Mouse (Mus musculus) hindbrain, embryonic 11.5 days (tissue): ENCODE data around the gene Apoc4. TPM values are rescaled to one million over a fixed set of nuclear protein-coding genes. Genes with fewer than 3 reads are reported as not detected.

Source experiments
- ATAC-seq: fragments of 200-750 bp; cut with Nextera tagmentation; 2 replicates; pipeline ENCODE4 v1.8.0; 2017; ENCODE audit warnings: mild to moderate bottlenecking, moderate TSS enrichment, moderate library complexity; ENCODE audit not compliant: low FRiP score
- DNase-seq: peaks from one replicate; pipeline ENCODE4 v3.0.0-alpha.2; 2015; ENCODE audit warnings: low spot score
- H3K27ac ChIP-seq: fragments of 300-500 bp; sonication (generic); 2 replicates; pipeline ENCODE4 v1.5.1; 2014; ENCODE audit warnings: mild to moderate bottlenecking, low read depth, low read length
- H3K27me3 ChIP-seq: fragments of 300-500 bp; sonication (generic); 2 replicates; pipeline ENCODE4 v1.6.1; 2014; ENCODE audit warnings: mild to moderate bottlenecking, low read length, moderate library complexity, mixed read lengths; ENCODE audit not compliant: control insufficient read depth, insufficient read depth
- H3K36me3 ChIP-seq: fragments of 300-500 bp; sonication (generic); 2 replicates; pipeline ENCODE4 v1.6.1; 2014; ENCODE audit warnings: mild to moderate bottlenecking, low read length, moderate library complexity, mixed read lengths; ENCODE audit not compliant: control insufficient read depth, insufficient read depth
- H3K4me1 ChIP-seq: fragments of 300-500 bp; sonication (generic); replicated peaks from 2 replicates; pipeline ENCODE4 v1.6.1; 2014; ENCODE audit warnings: low read length, mixed read lengths; ENCODE audit not compliant: control insufficient read depth, insufficient read depth
- H3K4me2 ChIP-seq: fragments of 300-500 bp; sonication (generic); replicated peaks from 2 replicates; pipeline ENCODE4 v1.6.1; 2014; ENCODE audit warnings: mild to moderate bottlenecking, low read depth, low read length
- H3K4me3 ChIP-seq: fragments of 300-500 bp; sonication (generic); 2 replicates; pipeline ENCODE4 v1.5.1; 2014; ENCODE audit warnings: low read depth, low read length
- H3K9ac ChIP-seq: fragments of 300-500 bp; sonication (generic); 2 replicates; pipeline ENCODE4 v1.6.1; 2014; ENCODE audit warnings: low read depth, low read length
- H3K9me3 ChIP-seq: fragments of 300-500 bp; sonication (generic); 2 replicates; pipeline ENCODE4 v1.6.1; 2016; ENCODE audit warnings: low read length; ENCODE audit not compliant: control insufficient read depth
- WGBS: fragments of 180-500 bp; shearing (Covaris S2); extraction: QIAGEN DNeasy Blood & Tissue Kit; methylation state at CpG from one replicate; pipeline ENCODE4 v1.1.7; 2014; 5-methylcytosine and 5-hydroxymethylcytosine counted together
- polyA plus RNA-seq: library from polyadenylated mRNA; unstranded; fragments of >200 nt; fragmentation: Nextera tagmentation; extraction: Ambion mirVana; gene quantifications from 2 replicates; pipeline ENCODE4 v1.2.1, GENCODE M21; 2014

Apoc4 gene
- polyA plus RNA-seq, 1 experiment from 2014 or later = not detected

DNA sequence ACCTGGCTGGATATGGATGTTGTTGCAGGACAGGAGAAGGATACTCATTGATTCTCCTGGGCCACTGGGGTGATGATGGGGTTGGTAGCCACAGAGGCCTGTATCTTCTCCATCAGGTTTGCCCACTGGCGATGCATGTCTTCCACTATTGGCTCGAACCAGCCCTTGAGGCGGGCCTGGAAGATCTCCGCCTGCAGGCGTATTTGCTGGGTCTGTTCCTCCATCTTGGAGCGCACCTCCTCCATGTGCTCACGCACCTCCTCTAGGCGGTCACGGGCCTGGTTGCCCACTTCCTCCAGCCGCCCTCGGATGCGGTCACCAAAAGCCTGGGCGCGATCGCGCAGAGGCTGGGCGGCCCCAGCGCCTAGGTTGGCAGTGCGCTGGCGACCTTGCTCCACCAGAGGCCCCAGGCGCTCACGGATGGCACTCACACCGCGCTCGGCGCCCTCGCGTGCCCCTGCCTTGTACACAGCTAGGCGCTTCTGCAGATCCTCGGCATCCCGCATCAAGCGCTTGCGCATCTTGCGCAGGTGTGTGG lies 15.1 kb upstream of the Apoc4 start:
- H3K36me3 ChIP-seq = peaks cover 6% of the 10 kb centered on the region; the same call in 1 of the 2 replicates
- 93% methylated on average over 34 of the region's 34 CpGs for WGBS
- no peak overlapping the region for H3K9ac ChIP-seq
- no peak overlapping the region for H3K27ac ChIP-seq
- H3K4me2 ChIP-seq = no peak overlapping the region
- H3K4me1 ChIP-seq = peaks cover 3% of the 10 kb centered on the region; the same call in 1 of the 2 replicates
- ATAC-seq = no peak
- DNase-seq = no peak
- no peak overlapping the region for H3K4me3 ChIP-seq
- no peaks in the 10 kb centered on the region for H3K27me3 ChIP-seq
- no peaks in the 10 kb centered on the region for H3K9me3 ChIP-seq

DNA sequence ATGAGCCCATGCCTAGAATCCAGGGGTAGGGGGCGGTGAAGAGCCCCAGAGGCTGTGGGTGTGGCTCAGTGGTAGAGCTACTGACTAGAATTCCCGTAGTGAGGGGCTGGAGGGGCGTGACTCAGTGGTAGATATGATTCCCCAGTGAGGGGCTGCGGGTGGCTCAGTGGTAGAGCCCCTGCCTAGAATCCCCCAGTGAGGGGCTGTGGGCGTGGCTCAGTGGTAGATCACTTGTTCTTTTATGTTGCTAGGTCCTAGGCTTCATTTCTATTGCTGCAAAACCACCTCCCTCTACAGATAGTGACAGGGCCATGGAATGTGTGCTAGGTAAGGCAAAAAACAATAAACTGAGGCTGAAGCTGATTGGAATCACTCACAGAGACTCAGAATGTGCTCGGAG lies 14.6 kb upstream of the Apoc4 start:
- Histone ChIP-seq H3K27ac (no peak overlapping the region), H3K9ac (no peak overlapping the region), H3K9me3 (no peaks in the 10 kb centered on the region), H3K36me3 (peaks cover 6% of the 10 kb centered on the region; the same call in 1 of the 2 replicates), H3K4me1 (peaks cover 3% of the 10 kb centered on the region; the same call in 1 of the 2 replicates), H3K4me3 (no peak overlapping the region), H3K4me2 (no peak overlapping the region), H3K27me3 (no peaks in the 10 kb centered on the region)
- 83% methylated on average over 6 of the region's 6 CpGs for WGBS
- no peak for ATAC-seq
- DNase-seq = no peak

DNA sequence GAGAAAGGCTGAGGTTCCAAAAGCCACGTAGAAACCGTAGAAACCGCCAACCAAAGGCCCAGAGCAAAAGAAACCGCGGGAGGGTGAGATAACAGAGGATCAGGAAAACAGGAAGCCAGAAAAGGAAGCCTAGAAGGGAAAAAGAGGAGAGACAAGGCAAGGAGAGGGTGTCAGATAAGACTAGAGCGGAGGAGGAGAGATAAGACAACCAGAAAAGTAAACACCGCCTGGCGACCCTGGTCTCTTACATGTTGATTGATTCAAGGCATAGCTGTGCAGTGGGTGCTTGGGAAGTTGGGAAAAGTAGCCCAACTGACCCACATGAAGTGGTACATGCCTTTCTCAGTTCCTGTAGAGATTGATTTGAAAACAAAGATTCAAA lies 13.9 kb upstream of the Apoc4 start:
- no peak for DNase-seq
- no peaks in the 10 kb centered on the region for H3K27me3 ChIP-seq

DNA sequence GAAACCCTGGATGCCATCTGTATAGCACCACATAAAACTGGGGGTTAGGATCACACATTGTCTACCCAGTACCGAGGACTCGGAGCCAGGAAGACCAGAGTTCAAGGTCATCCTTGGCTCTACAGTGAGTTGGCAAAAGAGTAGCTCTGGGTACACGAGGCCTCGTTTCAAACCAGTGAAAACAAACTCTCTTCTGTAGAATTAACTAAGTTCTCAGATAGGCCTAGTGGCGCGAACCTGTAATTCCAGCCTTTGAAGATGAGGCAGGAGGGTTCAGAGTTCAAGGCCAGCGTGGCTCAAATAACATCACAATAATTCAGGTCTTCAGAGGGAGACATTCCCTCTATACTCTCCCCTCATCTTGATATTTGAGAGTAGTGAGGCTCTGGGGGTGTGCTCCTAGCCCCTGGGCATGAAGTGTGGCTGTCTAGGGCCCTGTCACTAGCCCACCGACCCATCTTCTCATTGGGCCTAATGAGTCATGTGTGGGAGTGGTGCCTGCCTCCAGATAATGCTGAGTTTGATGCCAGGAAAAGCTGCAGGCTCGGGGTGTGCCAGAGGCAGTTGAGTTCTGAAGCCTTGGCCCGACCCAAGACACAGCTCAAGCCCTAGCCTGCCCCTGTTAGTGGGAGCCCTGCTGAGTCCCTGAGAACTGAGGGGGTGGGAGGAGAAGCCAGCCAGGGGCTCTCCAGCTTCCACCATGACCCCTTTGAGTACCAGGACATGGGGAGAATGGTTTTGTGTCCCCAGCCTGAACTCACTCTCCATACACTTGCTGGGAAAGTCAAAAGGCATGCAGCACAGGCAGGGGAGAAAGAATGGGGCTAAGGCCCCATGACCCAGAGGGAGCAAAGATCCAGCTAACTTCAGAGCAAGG lies 13.3 kb upstream of the Apoc4 start:
- peaks cover 6% of the 10 kb centered on the region; the same call in 1 of the 2 replicates for H3K36me3 ChIP-seq
- peaks cover 3% of the 10 kb centered on the region; the same call in 1 of the 2 replicates for H3K4me1 ChIP-seq
- no peak overlapping the region for H3K9ac ChIP-seq
- DNase-seq (no peak), ATAC-seq (no peak)
- no peaks in the 10 kb centered on the region for H3K9me3 ChIP-seq
- no peak overlapping the region for H3K4me2 ChIP-seq
- no peaks in the 10 kb centered on the region for H3K27me3 ChIP-seq
- WGBS = 84% methylated on average over 10 of the region's 10 CpGs
- no peak overlapping the region for H3K27ac ChIP-seq
- H3K4me3 ChIP-seq = no peak overlapping the region

More for the DNA sequence above, 13.9 kb upstream of the Apoc4 start:
- peaks cover 3% of the 10 kb centered on the region; the same call in 1 of the 2 replicates for H3K4me1 ChIP-seq
- peaks cover 6% of the 10 kb centered on the region; the same call in 1 of the 2 replicates for H3K36me3 ChIP-seq
- no peak overlapping the region for H3K9ac ChIP-seq
- WGBS = 51% methylated on average over 8 of the region's 8 CpGs
- H3K4me2 ChIP-seq = no peak overlapping the region
- no peak for ATAC-seq
- H3K4me3 ChIP-seq = no peak overlapping the region
- no peak overlapping the region for H3K27ac ChIP-seq
- H3K9me3 ChIP-seq = no peaks in the 10 kb centered on the region

DNA sequence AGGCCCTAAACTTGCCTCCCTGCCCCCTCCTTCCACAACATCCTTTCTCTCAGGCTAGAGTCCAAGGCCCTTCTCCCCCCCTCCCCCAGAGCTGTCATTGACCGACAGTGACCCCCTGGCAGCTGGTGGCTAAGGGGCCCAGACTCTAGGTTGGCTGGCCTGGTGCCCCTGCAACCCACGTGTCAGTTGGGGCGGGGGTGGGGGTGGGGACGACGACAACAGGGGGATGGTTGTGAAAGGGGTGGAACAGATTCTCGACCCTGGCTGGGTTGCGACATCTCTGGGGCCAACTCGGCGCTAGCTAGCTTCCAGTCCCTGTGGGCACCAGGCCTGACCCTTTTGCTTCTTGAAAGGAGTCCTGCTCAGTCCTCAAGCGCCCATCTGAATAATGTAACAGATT lies 12.1 kb upstream of the Apoc4 start:
- 26% methylated on average over 10 of the region's 10 CpGs for WGBS
- Histone ChIP-seq H3K9ac (no peak overlapping the region), H3K27me3 (no peaks in the 10 kb centered on the region), H3K9me3 (no peaks in the 10 kb centered on the region), H3K4me1 (no peaks in the 10 kb centered on the region; the same call in 1 of the 2 replicates), H3K27ac (no peak overlapping the region), H3K36me3 (peaks cover 6% of the 10 kb centered on the region; the same call in 1 of the 2 replicates), H3K4me2 (no peak overlapping the region), H3K4me3 (no peak overlapping the region)
- no peak for DNase-seq
- ATAC-seq = 0 out of 2 replicates have a peak, but pooled peaks have one; percentile 17

DNA sequence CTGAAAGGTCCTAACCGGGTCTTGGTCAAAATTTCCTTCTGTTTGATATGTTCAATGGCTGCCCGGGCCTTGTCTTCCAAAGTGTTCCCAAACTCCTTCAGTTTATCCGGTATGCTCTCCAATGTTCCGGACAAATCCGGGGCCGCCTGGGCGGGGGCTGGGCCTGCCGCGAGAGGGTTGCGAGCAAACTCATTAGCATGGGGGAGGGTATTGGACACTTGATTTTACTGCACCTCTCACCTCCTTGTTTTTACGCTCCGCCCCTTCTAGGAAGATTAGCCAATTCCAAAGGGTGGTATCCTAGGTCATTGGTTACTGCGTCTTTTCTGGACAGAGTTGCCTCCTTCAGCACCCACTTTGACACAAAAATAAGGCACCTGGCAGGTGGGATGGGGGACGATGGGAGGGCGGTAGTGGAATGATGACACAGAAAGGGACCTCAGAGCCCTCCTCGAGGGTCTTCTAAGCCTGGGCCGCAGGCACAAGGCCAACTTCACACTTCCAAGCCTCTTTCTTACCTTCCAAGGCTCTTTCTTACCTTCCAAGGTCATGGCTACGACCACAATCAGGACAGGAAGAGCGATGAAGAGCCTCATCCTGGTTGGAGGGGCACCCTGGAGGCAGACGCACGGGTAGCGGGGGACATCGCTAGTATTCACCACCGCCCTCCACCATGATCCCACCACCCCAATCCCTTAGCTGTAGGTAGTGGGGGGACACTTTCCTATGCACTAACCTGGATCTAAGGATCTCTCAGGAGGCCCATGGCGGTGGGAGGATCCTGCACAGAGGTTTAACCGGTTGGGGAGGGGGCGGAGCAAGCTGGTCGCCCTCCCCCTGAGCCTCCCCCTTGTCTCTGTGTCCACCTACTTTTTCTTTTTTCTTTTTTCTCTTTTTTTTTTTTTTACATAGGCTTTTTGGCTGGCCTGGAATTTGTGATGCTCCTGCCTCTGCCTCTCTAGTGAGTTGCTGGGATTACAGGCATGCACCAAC lies 10.9 kb upstream of the Apoc4 start, which contains the start of gene Apoc1:
Apoc1 (minus strand) TSS at position 788 of the 993 bp plus-strand sequence.
- Histone ChIP-seq H3K9me3 (no peaks in the 10 kb centered on the region), H3K4me2 (no peak within 1 kb of the TSS), H3K4me1 (no peaks in the 10 kb centered on the region; the same call in 1 of the 2 replicates), H3K4me3 (no peak within 1 kb of the TSS), H3K9ac (no peak within 1 kb of the TSS), H3K27me3 (no peaks in the 10 kb centered on the region), H3K36me3 (peaks cover 6% of the 10 kb centered on the region; the same call in 1 of the 2 replicates), H3K27ac (no peak within 1 kb of the TSS)
- ATAC-seq (no peak), DNase-seq (no peak)
- WGBS = 52% methylated on average over 28 of the region's 28 CpGs

DNA sequence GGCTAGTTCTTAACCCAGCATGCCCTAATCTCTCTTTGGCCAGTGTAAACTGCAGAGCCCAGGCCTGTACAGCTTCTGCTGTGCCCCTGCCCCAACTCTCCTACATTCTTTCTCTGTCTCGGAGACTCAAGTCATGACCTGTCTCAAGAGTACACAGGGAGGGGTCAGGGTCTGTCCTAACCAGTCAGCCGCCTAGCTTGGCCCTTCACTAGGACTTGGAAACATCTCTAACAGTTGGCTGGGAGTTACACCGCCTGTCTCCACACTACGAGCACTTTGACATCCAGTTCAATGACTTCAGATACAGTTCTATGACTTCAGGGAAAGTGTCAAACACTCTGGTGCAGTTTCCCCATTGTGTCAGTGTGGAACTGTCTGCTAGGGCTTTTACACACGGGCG lies 10.2 kb upstream of the Apoc4 start:
- no peak for ATAC-seq
- Histone ChIP-seq H3K27me3 (no peaks in the 10 kb centered on the region), H3K4me3 (no peak overlapping the region), H3K27ac (no peak overlapping the region), H3K4me1 (no peaks in the 10 kb centered on the region; the same call in 1 of the 2 replicates), H3K36me3 (peaks cover 4% of the 10 kb centered on the region; the same call in 1 of the 2 replicates), H3K9me3 (no peaks in the 10 kb centered on the region), H3K9ac (no peak overlapping the region), H3K4me2 (no peak overlapping the region)
- 80% methylated on average over 6 of the region's 6 CpGs for WGBS
- DNase-seq = no peak

DNA sequence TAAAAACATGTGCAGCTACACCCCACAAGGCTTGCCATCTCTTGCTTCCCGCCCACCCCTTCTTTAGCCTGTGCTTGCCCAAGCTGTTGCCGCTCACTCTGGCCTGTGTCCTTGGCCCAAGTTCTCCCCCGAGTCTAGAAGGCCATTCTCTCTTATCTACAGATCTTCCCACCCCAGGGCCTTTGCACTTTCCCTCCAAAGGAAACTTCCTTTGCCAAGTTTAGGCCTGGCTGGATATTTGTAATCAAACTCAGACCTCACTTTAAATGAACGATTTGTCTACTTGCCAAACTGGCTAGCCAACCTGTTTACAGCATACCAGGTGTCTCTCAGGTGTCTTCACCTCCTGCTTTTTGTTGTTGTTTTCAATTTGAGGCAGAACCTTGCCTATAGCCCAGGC lies 9.6 kb upstream of the Apoc4 start:
- H3K4me3 ChIP-seq = no peak overlapping the region
- no peak for ATAC-seq
- 94% methylated on average over 4 of the region's 4 CpGs for WGBS

More for the DNA sequence above, 9.6 kb upstream of the Apoc4 start:
- Histone ChIP-seq H3K9me3 (no peaks in the 10 kb centered on the region), H3K27ac (no peak overlapping the region), H3K27me3 (no peaks in the 10 kb centered on the region), H3K9ac (no peak overlapping the region), H3K4me1 (no peaks in the 10 kb centered on the region; the same call in 1 of the 2 replicates), H3K4me2 (no peak overlapping the region), H3K36me3 (no peaks in the 10 kb centered on the region)
- DNase-seq = no peak
